Mouse (Mus musculus) embryonic facial prominence, embryonic 12.5 days (tissue): ENCODE results near the gene Arsa. TPM values are rescaled to one million over a fixed set of nuclear protein-coding genes. Genes with fewer than 3 reads are reported as not detected.

Source experiments
- ATAC-seq: fragments of 200-750 bp; cut with Nextera tagmentation; 2 replicates; pipeline ENCODE4 v1.8.0; 2017; ENCODE audit not compliant: insufficient number of reproducible peaks, insufficient read depth, low FRiP score, low TSS enrichment
- H3K27ac ChIP-seq: fragments of 300-500 bp; sonication (generic); 2 replicates; pipeline ENCODE4 v1.5.1; 2016; ENCODE audit warnings: mild to moderate bottlenecking
- H3K27me3 ChIP-seq: fragments of 300-500 bp; sonication (generic); 2 replicates; pipeline ENCODE4 v1.6.1; 2016; ENCODE audit warnings: mild to moderate bottlenecking, moderate library complexity
- H3K36me3 ChIP-seq: fragments of 300-500 bp; sonication (generic); 2 replicates; pipeline ENCODE4 v1.6.1; 2016; ENCODE audit warnings: mild to moderate bottlenecking
- H3K4me1 ChIP-seq: fragments of 300-500 bp; sonication (generic); 2 replicates; pipeline ENCODE4 v1.6.1; 2016
- H3K4me2 ChIP-seq: fragments of 300-500 bp; sonication (generic); replicated peaks from 2 replicates; pipeline ENCODE4 v1.6.1; 2016; ENCODE audit warnings: mild to moderate bottlenecking, moderate library complexity
- H3K4me3 ChIP-seq: fragments of 300-500 bp; sonication (generic); 2 replicates; pipeline ENCODE4 v1.5.1; 2016; ENCODE audit warnings: mild to moderate bottlenecking
- H3K9ac ChIP-seq: fragments of 300-500 bp; sonication (generic); 2 replicates; pipeline ENCODE4 v1.6.1; 2016; ENCODE audit warnings: mild to moderate bottlenecking, moderate library complexity
- H3K9me3 ChIP-seq: fragments of 300-500 bp; sonication (generic); 2 replicates; pipeline ENCODE4 v1.6.1; 2016; ENCODE audit warnings: mild to moderate bottlenecking, moderate library complexity
- WGBS: fragments of 180-500 bp; shearing (Covaris S2); methylation state at CpG from one replicate; pipeline ENCODE4 v1.1.7; 2016; 5-methylcytosine and 5-hydroxymethylcytosine counted together
- polyA plus RNA-seq: library from polyadenylated mRNA; unstranded; fragments of >200 nt; fragmentation: Nextera tagmentation; extraction: Ambion mirVana; gene quantifications from 2 replicates; pipeline ENCODE4 v1.2.1, GENCODE M21; 2016

Gene Arsa
- polyA plus RNA-seq, 1 experiment from 2014 or later: 18.2 TPM

DNA sequence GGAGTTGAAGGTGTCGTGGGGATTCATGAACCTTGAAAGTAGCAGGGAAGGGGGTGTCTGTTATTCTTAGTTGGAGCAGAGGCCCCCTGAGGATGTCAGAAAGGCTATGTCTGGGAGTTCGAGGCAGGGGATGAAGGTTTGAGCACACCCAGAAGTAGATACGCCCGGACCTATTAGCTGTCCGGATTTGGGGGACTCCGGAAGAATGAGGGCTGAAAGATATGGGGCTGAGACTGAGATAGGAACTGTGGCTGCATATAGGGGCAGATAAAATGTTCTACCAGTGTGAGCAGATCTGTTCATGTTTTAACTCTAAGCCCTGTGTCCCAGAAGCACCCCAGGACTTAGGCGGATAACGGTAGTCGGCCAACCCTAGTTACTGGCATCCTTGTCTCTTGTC, 27.6 kb upstream of the Arsa start:
- ATAC-seq: no peak
- Histone ChIP-seq H3K4me3 (no peak overlapping the region), H3K9ac (no peak overlapping the region), H3K27me3 (peaks cover 9% of the 10 kb centered on the region; the same call in 1 of the 2 replicates), H3K9me3 (no peaks in the 10 kb centered on the region), H3K36me3 (peaks cover 14% of the 10 kb centered on the region), H3K4me1 (no peaks in the 10 kb centered on the region), H3K27ac (no peak overlapping the region), H3K4me2 (no peak overlapping the region)
- WGBS: 92% methylated on average over 9 of the region's 9 CpGs

DNA sequence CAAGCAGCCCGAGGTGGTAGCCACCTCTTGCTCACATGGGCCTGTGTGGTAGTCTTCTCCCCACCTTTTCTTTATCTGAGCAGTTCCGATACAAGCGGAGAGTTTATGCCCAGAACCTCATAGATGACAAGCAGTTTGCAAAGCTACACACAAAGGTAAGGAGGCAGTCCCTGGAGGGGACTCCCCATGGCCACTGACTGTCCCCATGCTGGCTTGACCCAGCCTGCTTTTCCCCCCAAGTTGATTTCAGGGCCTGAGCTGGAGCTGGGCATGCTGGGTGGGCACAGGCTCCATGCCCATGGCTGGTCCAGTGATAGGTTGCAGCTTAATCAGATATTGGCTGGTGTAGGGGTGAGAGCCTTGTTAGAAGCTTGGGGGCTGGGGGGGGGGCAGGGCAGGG, 24.1 kb upstream of the Arsa start:
- Histone ChIP-seq H3K4me2 (0 out of 2 replicates have a peak overlapping the region, but pooled peaks have one; percentile 92), H3K9me3 (no peaks in the 10 kb centered on the region), H3K27ac (no peak overlapping the region), H3K4me3 (no peak overlapping the region), H3K9ac (no peak overlapping the region), H3K27me3 (peaks cover 30% of the 10 kb centered on the region), H3K4me1 (peaks cover 9% of the 10 kb centered on the region; the same call in 1 of the 2 replicates), H3K36me3 (peaks cover 9% of the 10 kb centered on the region)
- no peak for ATAC-seq
- 84% methylated on average over 3 of the region's 3 CpGs for WGBS

DNA sequence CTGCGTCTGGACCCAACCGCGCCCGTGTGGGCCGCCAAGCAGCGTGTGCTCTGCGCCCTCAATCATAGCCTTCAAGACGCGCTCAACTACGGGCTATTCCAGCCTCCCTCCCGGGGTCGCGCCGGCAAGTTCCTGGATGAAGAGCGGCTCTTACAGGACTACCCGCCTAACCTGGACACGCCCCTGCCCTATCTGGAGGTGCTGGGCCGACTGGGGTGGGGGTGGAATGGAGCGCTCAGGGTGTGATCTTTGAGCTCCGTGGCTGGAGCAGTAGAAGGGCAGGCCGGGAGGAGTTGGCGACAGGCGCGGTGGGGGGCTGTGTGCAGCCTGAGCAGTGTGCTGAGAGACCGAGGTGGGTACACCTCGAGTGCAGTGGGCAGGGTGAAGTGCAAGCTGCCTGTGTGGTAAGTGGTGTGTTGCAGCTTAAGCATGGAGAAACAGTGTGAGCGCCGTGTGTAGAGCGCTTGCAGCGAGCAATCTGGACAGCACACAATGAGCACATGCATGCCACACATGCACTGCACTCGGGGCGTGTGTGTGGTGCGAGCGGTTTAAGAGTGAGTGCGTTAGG, 23.1 kb upstream of the Arsa start:
- no peak overlapping the region for H3K27ac ChIP-seq
- peak; percentile 25; the same call in 1 of the 2 replicates for ATAC-seq
- H3K4me3 ChIP-seq: peak overlapping the region; percentile 79
- H3K36me3 ChIP-seq: peaks cover 9% of the 10 kb centered on the region
- peak overlapping the region; percentile 85 for H3K9ac ChIP-seq
- peaks cover 9% of the 10 kb centered on the region; the same call in 1 of the 2 replicates for H3K4me1 ChIP-seq
- H3K4me2 ChIP-seq: peak overlapping the region; percentile 92
- H3K27me3 ChIP-seq: peaks cover 34% of the 10 kb centered on the region
- under 1% methylated on average over 35 of the region's 35 CpGs for WGBS
- no peaks in the 10 kb centered on the region for H3K9me3 ChIP-seq

DNA sequence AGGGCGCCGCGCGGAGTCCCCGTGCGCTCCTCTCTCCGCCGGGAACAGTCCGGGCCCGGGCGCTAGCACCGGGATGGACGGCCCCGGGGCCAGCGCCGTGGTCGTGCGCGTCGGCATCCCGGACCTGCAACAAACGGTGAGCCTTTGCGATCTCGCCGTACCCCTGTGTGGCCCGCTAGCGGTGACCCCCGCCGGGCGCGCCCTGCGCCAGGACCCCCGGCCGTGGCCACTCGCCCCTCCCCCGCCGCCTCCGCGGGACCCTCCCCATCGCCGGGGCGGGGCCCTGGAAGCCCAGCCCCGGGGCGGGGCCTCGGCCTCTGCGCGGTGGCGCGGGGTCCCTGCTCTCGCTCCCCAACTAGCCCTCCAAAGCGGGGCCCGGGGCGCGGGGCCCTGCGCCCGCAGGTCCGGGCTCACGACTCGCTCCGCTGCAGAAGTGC, 22.6 kb upstream of the Arsa start:
- under 1% methylated on average over 42 of the region's 60 CpGs for WGBS
- ATAC-seq: peak; percentile 61
- H3K9ac ChIP-seq: peak overlapping the region; percentile 85
- peak overlapping the region; percentile 51; the same call in 1 of the 2 replicates for H3K27ac ChIP-seq
- peaks cover 9% of the 10 kb centered on the region; the same call in 1 of the 2 replicates for H3K4me1 ChIP-seq
- no peaks in the 10 kb centered on the region for H3K9me3 ChIP-seq
- peaks cover 34% of the 10 kb centered on the region for H3K27me3 ChIP-seq
- peaks cover 9% of the 10 kb centered on the region for H3K36me3 ChIP-seq
- H3K4me2 ChIP-seq: peak overlapping the region; percentile 92
- H3K4me3 ChIP-seq: peak overlapping the region; percentile 79

DNA sequence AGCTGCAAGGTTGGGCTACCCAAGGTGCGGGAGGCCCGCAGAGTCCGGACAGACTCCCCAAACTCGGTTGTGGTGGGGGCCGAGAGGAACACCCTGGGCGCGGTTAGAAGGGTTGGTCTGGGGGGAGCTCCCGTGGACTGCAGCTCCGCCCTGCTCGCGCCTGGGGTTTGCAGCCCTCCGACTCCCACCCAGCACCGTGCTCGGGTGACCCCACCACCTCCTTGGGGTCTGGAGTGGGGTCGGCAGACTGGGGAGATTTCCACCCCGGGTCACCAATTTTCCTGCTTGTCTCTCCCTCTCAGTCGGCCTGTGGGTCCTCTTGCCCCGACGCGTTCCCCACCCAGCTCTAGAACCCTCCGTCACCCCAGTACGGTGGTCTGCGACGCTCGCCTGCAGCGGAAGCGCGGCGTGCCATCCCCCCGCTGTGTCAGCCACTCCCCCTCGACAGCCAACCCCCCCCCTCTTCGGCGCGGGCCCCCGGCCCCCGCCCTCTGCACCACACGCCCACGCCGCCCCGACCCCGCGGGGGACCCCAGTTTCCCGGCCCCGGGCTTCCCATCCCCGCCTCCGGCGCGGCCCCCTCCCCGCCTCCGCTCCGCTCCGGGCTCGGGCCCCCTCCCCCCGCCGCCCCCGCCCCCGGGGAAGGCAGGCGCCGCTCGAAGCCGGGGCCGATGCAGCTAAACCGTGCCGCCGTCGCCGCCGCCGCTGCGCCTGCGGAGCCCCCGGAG, 21.9 kb upstream of the Arsa start, which contains the start of gene Shank3:
TSS of gene Shank3 (plus strand) at position 663 of the 728 bp plus-strand sequence.
- peak within 1 kb of the TSS; percentile 51 for H3K27ac ChIP-seq
- peak; percentile 65 for ATAC-seq
- H3K4me3 ChIP-seq: peak within 1 kb of the TSS; percentile 79
- peaks cover 34% of the 10 kb centered on the region for H3K27me3 ChIP-seq
- H3K36me3 ChIP-seq: peaks cover 9% of the 10 kb centered on the region
- H3K9me3 ChIP-seq: no peaks in the 10 kb centered on the region
- WGBS: 2% methylated on average over 47 of the region's 72 CpGs
- peak within 1 kb of the TSS; percentile 85 for H3K9ac ChIP-seq
- peaks cover 9% of the 10 kb centered on the region; the same call in 1 of the 2 replicates for H3K4me1 ChIP-seq
- H3K4me2 ChIP-seq: peak within 1 kb of the TSS; percentile 92

DNA sequence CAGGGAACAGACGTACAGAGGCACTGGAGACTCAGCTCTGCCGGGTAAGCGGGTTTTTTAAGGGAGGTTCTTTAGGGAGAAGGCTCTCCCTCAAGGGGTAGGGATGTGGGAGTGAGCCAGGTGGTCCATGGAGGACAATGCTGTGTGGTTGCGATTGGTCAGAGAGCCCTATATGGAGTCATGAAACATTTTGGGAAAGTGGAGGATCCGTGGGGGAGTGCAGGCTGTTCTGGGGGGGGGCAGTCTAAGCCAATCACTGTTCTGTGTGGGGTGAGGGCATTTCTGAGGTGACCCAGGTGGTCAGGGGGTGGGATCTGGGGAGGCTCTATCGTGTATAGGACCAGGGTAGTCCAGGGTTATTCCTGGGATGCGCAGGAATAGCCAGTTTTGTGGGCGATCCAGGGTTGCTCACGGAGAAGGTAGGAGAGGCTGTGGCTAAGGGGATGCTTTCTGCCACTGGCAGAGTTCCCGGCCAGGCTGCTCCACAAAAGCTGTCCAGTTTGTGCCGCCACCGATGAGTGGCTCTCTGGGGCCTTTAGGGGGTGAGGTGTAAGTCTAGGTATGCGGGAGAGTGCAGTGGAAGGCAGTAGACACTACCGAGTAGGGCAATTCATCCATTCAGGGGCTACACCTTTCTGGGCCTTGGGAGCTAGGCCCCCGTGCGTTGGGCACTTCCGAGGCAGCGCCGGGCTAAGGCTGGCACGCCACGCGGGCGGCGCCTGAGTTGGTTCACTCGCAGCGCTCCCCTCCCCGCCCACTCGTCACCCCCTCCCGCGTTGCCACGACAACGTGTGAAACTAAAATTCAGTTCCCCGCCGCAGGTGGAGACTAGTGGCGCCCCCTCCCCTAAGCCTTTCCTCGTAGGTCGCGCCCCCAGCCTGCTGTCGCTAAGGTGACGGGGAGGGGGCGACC, 21.1 kb upstream of the Arsa start:
- Histone ChIP-seq H3K4me2 (peak overlapping the region; percentile 92), H3K4me1 (peaks cover 9% of the 10 kb centered on the region; the same call in 1 of the 2 replicates), H3K36me3 (peaks cover 4% of the 10 kb centered on the region), H3K9me3 (no peaks in the 10 kb centered on the region), H3K4me3 (peak overlapping the region; percentile 79), H3K9ac (peak overlapping the region; percentile 85), H3K27ac (no peak overlapping the region), H3K27me3 (peaks cover 34% of the 10 kb centered on the region)
- WGBS: 3% methylated on average over 41 of the region's 41 CpGs
- no peak for ATAC-seq

DNA sequence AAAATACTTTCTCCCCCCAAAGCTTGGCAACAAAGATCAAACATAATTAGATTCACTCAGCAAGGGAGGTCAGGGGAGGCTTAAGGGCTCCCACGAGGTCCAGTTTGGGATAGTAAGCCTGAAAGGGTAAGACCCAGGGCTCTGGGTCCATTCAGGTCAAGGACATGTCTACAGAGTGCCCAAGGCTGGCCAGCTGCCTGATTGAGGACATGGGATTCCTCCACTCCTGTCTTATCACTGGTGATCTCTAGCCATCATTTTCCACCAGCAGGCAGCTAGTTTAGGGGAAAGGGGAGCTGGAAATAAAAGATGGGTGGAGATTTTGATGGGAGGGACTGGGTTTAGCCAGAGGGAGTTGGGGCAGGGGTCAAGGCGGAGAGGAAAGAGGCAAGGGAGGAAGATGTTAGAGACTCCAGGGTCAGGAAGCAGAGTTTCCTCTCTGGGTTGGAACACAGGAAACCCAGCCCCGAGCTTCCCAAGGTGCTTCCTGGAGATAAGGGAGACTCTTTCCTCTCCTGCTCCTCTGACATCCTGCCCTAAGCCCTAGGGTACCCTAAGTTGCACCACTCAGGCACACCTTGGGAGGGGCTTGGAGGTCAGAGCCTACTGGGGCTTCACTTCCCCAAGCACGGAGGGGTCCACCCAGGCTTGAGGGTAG, 20.3 kb upstream of the Arsa start:
- no peak overlapping the region for H3K27ac ChIP-seq
- no peak overlapping the region for H3K4me3 ChIP-seq
- peaks cover 9% of the 10 kb centered on the region; the same call in 1 of the 2 replicates for H3K4me1 ChIP-seq
- H3K4me2 ChIP-seq: no peak overlapping the region
- H3K9ac ChIP-seq: no peak overlapping the region
- H3K36me3 ChIP-seq: no peaks in the 10 kb centered on the region
- H3K9me3 ChIP-seq: no peaks in the 10 kb centered on the region
- WGBS: 16% methylated on average over 4 of the region's 4 CpGs
- H3K27me3 ChIP-seq: peaks cover 34% of the 10 kb centered on the region
- no peak for ATAC-seq

DNA sequence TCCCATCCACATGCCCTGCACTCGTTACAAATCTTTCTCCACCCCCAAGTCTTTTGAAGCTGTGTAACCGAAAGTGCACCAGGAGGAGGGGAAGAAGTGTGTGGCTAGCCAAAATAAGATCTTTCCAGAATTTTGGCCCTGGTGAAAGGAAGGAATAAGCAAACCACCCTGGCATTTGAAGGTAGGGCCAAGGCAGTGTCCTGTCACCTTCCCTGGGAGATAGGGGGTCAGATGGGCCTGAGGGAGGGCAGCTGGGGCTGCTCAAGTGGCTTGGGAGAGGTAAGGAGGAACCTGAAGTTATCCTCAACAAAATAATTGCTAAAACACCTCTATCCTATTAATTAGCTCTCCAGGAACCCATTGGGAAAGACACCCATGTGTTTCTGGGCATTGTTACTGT, 19.6 kb upstream of the Arsa start:
- Histone ChIP-seq H3K27me3 (peaks cover 34% of the 10 kb centered on the region), H3K9me3 (no peaks in the 10 kb centered on the region), H3K4me3 (no peak overlapping the region), H3K4me2 (no peak overlapping the region), H3K36me3 (no peaks in the 10 kb centered on the region), H3K9ac (no peak overlapping the region), H3K4me1 (peaks cover 9% of the 10 kb centered on the region; the same call in 1 of the 2 replicates), H3K27ac (no peak overlapping the region)
- no peak for ATAC-seq
- WGBS: 53% methylated on average over 2 of the region's 2 CpGs

DNA sequence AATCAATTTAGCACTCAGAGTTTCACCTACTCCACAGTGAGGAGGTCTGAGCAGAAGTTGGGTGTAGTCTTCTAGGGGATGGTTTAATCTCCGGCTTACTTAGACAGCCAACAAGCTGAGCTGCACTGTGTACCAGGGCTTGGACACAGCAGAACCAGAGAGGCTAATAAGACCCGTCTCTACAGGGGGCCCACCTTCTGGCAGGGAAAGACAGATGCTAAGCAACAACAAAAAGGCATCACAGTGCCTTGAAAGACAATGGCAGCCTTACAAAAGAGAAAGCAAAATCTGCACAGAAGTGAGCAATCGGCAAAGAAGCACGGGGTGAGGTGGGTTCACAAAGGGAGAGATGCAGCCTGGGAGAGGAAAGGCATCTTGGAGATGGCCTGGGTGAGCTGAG, 18.9 kb upstream of the Arsa start:
- H3K9ac ChIP-seq: no peak overlapping the region
- peaks cover 9% of the 10 kb centered on the region; the same call in 1 of the 2 replicates for H3K4me1 ChIP-seq
- no peaks in the 10 kb centered on the region for H3K36me3 ChIP-seq
- no peak for ATAC-seq
- no peak overlapping the region for H3K27ac ChIP-seq
- H3K4me3 ChIP-seq: no peak overlapping the region
- WGBS: 55% methylated on average over 4 of the region's 4 CpGs
- peaks cover 31% of the 10 kb centered on the region for H3K27me3 ChIP-seq
- no peak overlapping the region for H3K4me2 ChIP-seq
- no peaks in the 10 kb centered on the region for H3K9me3 ChIP-seq

DNA sequence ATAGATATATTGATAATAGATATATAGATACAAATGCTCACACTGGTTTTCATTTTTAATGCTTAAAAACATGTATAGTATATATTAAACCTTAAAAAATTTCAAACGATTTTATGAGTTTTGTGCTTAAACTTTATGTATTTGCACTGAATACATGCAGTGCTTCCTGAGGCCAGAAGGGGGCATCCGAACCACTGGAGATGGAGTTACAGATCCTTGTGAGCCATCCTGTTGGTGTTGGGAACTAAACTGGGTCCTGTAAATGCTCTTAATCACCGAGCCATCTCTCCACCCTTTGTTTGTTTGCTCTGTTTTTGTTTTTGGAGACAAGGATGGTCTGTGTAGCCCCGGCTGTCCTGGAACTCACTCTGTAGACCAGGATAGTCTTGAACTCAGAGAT, 17.7 kb upstream of the Arsa start:
- Histone ChIP-seq H3K4me3 (no peak overlapping the region), H3K4me2 (no peak overlapping the region), H3K27me3 (peaks cover 25% of the 10 kb centered on the region), H3K4me1 (peaks cover 9% of the 10 kb centered on the region; the same call in 1 of the 2 replicates), H3K9me3 (no peaks in the 10 kb centered on the region), H3K9ac (no peak overlapping the region), H3K27ac (no peak overlapping the region), H3K36me3 (no peaks in the 10 kb centered on the region)
- WGBS: 75% methylated on average over 4 of the region's 4 CpGs
- ATAC-seq: no peak

DNA sequence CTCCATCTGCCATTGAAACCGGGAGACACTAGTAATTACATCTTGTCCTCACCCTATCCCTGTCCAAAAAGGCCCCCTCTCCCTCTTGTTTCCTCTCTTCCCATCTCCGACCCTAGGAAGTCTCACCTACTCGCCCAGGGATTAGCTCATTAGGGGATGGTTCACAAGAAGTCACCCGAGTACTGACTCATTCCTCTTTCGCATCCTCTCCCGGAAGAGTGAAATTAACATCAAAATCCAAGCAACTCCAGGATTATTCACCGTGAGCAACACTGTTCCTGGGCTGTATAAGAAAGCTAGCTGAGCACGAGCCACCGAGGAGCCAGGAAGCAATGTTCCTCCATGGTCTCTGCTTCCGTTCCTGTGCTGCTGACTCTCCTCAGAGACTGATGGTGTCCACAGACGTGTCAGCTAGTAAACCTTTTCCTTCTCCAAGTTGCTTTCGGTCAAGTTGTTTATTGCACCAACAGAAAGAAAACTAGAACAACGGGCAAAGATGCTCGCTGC, 11.4 kb upstream of the Arsa start:
- ATAC-seq: no peak
- Histone ChIP-seq H3K4me3 (no peak overlapping the region), H3K27ac (no peak overlapping the region), H3K27me3 (no peaks in the 10 kb centered on the region), H3K9ac (no peak overlapping the region), H3K4me1 (no peaks in the 10 kb centered on the region), H3K4me2 (no peak overlapping the region), H3K36me3 (no peaks in the 10 kb centered on the region), H3K9me3 (no peaks in the 10 kb centered on the region)
- 52% methylated on average over 14 of the region's 14 CpGs for WGBS
